Mouse (Mus musculus): ENCODE data around the gene Gprc5b.

Gene Gprc5b

DNA sequence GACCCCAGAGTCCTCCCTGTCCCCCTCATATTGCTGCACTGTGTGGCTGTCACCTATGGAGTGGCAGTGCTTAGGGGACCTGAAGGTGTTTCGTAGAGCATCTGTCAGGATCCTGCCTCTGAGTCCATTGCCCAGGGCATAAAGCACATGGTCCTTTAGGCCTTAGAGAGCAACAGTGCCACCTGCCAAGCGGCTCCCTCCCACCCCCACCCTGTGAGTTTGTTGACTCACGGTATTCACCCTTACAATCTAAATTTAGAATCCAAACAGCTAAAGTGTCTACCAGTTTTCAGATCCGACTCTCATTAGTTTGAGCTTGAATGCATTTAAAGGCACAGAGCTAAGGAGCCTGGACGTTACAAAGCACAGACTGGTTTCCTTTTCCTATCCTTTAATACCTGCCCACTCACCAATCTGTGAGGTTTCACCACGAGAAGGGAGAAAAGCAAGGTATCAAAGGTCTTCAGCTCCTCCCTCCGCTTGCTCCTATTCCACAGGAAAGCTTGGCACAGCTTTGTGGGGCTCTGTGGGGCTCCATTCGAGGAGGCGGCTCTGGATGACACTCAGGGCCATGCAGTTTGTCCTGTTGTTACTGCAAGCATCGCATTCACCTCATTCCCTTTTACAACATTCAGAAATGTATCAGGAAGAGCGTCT lies 41.3 kb downstream of the Gprc5b start:
- no peak for DNase-seq (ENCODE audit: low read depth in 2 of 2, low spot score in 2 of 2)

DNA sequence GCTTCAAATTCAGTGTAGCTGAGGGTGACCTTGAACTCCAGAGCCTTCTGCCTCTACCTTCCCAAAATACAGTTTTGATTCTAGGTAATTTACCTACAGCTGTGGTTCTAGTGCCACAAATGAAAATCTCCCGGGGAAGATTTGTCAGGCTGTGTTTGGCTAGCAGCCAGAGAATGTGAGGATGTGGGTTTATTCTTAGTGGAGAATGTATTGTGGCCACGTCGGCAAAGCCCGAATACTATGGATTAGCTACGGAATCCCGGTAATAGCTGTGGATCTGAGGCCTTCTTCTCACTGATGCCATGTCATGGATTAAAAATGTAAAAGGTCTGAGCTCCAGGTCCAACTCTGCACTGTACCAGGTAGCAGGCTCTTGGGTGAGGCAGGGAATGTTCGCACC lies 45.3 kb downstream of the Gprc5b start:
- DNase-seq (ENCODE audit: low read depth in 2 of 2, low spot score in 2 of 2), result no peak

DNA sequence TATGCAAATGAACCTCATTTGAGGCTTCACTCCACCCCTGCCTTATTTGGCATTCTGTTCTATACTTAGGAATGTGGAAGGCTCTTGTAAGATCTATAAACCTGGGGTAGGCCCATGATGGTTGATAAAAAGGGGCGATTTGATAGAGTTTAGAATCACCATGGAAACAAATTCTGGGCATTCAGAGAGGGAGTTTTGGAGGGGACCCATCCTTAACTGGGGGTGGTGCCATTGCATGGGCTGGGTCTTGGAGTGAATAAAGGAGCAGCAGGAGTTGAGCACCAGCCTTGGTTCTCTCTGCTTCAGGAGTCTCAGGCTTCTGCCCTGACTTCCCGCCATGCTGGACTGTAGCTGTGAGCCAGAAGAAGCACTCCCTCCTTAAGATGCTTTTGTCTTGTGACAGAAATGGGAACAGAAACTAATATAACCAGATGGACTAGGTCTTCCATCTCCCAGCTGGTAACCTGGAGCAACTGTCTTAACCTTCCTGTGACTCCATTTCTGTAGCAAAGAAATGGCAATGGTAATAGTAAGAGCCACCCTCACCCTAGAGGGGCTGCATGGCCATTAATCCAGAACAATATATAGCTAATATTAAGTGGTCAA lies 46.2 kb downstream of the Gprc5b start:
- no peak for DNase-seq (ENCODE audit: low read depth in 2 of 2, low spot score in 2 of 2)

DNA sequence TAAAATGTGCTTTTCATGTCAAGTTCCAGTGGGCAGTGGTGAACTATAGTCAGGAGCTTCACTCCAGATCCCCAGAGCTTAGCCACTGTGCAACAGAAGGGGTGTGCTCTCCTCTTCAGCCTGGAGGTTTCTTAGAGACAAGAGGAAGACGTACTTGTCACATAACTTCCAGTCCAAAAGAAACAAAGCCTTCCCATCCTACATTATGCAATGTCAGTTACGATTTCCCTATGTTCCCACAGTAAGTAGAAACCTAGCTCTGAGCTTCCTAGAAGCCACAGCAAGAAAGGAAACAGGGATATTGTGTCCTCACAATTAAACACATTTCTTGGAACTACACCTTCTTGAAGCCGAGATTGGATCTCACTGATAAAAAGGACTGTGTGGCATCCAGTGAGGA lies 47.8 kb downstream of the Gprc5b start:
- no peak for DNase-seq (ENCODE audit: low read depth in 2 of 2, low spot score in 2 of 2)

GRCm38 (mm10) chr7:118944884-118945283 lies 50.1 kb downstream of the Gprc5b start:
- DNase-seq (ENCODE audit: low read depth in 2 of 2, low spot score in 2 of 2), result no peak

DNA sequence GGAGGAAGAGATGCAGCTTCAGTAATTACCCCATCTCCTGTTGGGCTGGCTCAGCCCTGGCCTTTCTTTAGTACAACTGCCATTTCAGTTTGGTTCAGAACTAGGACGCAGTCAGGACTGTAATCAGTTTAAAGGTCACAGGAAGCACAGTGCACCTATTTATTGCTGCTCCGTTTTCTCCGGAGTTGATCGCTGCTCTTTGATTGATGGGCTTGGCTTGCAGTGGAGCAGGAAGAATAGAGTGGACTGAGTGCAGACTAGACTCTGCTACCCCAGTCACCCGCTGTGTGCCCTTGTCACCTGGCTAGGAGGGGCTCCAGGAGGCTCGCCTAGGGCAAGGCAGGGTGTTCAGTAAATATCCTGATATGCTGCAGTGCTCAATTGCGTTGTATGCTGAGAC lies 51.8 kb downstream of the Gprc5b start:
- DNase-seq (ENCODE audit: low read depth in 2 of 2, low spot score in 2 of 2), result no peak

DNA sequence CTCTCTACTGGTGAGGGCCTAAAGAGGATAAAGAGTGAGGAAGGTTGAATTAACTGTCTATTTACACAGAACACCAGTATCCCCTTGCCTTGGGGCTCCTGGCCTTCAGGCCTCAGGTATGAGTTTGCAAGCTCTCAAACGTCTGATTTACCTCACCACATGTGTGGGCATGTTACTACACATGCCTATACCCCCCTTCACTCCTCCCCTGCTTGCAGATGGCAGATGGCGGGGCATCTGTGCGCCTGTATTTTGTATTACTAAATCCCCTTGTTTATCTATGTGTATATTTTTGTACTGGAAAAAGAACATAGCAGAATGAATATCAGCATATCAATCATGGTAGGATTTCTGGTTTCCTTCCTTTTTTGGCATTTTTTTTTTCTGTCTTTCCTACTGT lies 52.7 kb downstream of the Gprc5b start:
- no peak for DNase-seq (ENCODE audit: low read depth in 2 of 2, low spot score in 2 of 2)

DNA sequence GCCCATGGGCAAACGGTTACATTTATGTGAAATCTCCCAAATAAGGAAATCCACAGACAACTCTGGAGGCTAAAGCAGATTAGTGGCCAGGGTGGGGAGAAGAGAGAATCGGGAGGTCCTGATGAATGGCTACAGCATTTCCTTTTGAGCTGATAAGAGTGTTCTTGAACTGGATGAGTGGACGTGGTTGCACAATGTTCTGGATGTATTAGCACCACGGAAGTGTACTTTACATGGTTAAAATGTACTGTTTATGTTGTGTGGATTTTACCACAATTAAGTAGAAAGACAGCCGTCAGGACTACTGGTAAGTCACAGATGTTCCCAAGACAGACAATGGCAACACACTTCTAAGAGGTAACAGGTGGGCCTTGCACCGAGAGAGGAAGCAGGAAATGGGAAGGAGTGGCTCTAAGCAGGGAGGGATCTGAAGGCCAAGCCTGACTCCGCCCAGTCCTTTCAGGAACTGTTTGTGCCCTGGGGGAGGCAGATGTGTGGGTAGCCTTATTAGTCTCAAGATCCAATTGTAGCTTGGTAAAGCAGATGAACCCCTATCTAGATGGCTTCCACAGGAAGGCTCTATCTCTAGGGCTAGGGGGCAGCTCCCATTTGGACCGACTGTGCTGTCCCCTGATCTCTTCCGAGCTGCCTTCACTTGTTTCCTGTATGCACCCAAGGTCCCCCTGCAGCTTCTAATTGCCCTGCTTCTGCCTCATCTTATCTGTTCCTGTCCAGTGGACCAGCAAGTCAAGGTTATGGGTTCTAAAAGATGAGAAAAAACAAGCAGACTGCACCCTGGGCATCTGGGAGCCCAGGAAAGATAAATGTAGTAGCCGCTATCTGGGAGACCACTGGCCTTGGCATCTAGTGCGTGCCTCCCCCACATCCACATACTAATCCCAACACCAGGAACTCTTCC lies 57.3 kb downstream of the Gprc5b start:
- no peak for DNase-seq (ENCODE audit: low read depth in 2 of 2, low spot score in 2 of 2)

GRCm38 (mm10) chr7:118936844-118937243 lies 58.2 kb downstream of the Gprc5b start:
- DNase-seq (ENCODE audit: low read depth in 2 of 2, low spot score in 2 of 2), result no peak

GRCm38 (mm10) chr7:118935306-118935705 lies 59.7 kb downstream of the Gprc5b start:
- DNase-seq (ENCODE audit: low read depth in 2 of 2, low spot score in 2 of 2), result no peak

- DNase-seq (ENCODE audit: low read depth in 2 of 2, low spot score in 2 of 2), result no peak
These were observed 63.3 kb downstream of the Gprc5b start for GRCm38 (mm10) chr7:118931502-118932395.

DNA sequence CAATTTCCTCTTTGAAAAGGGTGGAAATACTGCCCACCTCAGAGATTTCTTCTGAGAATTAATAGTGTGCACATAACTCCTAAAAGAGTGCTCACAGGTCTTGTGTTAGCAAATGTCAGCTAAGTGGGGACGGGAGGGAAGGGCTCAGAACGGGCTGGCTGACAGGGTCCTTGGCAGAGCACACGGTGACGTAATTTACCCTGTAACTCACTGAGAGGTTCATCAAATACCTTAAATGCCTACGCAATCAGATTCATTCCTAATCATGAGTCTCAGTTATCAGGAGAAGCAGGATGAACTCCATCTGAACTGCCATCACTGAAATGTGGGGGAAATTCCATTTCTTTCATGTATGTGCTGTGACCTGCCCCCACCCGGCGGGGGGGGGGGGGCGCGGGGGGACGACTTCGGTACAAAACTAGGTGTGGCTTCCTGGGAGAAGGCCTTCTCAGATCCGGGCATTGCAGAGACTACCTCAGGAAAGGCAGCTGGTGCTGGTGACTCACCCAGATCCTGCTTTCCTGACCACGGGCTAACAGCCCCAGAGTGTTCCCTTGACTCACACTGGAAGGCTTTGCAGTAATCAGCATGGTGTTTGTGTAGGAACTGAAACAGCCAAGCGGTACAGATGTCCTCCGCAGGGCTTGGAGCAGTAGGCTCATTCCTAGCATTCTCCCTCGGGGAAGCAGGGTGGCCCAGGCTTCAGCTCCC lies 65.3 kb downstream of the Gprc5b start:
- no peak for DNase-seq (ENCODE audit: low read depth in 2 of 2, low spot score in 2 of 2)

DNA sequence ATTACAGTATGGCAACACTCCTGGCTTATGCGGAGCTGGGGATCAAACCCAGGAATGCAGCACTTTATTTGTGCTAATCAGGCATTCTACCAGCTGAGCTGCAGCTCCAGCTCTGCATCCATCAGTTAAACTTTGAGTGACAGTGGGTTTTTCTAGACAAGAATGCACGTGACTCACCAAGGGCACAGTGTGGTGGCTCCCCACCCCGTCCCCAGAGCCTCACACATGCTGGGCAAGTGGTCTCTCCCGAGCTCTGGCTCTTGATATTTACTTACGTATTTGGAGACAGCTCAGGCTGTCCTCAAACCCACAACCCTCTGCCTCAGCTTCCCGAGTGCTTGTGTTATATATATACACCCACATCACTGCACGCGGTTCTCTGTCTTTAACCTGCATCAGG lies 66.1 kb downstream of the Gprc5b start:
- no peak for DNase-seq (ENCODE audit: low read depth in 2 of 2, low spot score in 2 of 2)

DNA sequence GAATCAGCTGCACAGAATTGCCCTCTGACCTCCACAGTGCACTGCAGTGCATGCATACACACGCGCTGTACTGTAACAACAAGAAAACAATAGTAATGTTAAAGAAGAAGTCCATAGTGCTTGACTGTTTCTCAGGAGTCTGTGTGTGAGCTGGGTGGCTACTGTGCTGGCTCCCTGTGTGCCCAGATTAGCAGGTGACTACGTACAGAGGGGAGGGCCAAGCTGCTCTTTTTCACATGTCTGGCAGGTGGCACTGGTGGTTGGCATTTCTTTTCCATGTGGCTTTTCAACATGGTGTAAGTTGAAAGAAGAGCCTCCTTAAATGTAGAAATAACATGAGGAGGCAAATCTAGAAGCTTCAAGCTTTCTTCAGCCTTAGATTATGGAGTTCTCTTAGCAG lies 66.7 kb downstream of the Gprc5b start:
- no peak for DNase-seq (ENCODE audit: low read depth in 2 of 2, low spot score in 2 of 2)

DNA sequence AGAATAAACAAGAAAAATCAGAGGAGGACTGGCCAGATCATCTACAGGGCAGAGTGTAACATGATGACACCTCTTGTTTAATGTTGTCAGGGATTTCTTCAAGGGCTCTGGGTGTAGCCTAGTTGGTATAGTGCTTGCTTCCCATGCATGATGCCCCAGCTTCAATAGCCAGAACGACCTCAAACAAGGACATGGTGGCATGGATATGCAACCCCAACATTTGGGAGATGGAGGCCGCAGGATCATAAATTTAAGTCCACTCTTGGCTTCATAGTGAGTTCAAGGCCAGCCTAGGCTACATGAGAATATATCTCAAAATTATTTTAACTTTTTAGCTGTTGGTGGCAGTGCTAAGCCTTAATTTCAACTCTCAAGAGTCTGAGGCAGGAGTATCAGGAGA lies 67.7 kb downstream of the Gprc5b start:
- no peak for DNase-seq (ENCODE audit: low read depth in 2 of 2, low spot score in 2 of 2)

DNA sequence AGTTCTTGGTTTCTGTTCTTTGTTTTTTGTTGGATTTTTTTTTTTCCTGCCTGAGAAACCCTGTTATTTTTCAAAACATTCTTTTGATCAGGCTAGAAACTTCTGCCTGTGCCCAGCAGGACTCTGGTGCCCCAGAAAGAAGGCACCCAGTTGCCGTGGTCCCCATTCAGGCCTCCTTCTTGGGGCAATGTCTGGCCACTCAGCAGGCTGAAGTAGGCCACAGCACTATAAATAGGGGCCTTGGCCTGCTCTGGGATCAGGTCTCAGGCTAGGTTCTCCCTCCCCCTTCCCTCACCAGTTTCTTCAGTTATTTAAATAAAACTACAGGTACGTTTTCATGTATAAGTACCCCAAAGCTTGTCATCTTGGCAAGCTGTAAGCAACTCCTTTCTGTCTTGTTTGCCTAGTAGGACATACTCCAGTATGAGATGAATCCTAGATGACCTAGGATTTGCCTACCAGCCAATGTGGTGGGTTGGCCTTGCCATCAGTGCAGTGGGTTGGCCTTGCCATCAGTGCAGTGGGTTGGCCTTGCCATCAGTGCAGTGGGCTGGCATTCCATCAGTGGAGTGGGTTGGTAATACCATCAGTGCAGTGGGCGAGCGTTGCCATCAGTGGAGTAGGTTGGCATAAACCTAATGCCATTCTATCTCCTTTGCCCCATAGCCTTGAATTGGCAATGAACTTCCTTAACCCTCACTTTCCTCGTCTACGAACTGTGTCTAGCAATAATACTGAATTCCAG lies 68.3 kb downstream of the Gprc5b start:
- DNase-seq (ENCODE audit: low read depth in 2 of 2, low spot score in 2 of 2), result no peak

- DNase-seq (ENCODE audit: low read depth in 2 of 2, low spot score in 2 of 2), result no peak
These were observed 69.5 kb downstream of the Gprc5b start for GRCm38 (mm10) chr7:118925547-118925946.

DNA sequence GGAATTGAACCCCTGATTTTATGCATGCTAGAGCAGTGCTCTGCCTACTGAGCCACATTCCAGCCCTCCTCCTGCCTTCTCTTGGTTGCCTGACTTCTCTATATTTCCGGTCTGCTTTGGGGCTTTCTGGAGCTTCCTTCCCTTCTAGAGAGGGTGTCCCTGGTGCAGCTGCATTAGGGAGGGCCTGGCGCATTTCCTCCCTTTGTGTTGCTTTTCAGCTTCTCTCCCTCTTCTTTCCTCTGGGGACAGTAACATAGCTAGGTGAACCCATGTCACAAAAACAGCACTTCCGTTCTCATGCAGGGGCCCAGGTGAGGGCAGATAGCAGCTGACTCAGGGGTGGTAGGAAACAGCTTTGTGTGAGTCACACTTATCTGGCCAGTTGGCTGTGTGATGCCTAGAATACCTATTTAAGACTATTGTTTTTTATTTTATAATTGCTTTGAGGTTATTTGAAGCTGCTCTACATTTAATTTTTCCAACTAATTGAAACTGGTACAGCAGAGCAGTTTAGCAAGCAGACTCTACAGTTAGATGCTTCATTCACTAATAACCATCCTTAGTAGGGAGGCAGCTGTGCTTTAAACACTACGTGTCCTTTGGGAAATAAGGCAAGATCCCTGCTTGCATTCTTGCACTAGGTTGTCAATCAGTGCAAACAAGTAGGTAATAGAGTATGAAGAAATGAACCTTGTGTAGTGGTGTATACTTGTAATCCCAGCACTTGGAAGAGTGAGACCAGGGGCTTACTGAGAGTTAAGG lies 72.4 kb downstream of the Gprc5b start:
- no peak for DNase-seq (ENCODE audit: low read depth in 2 of 2, low spot score in 2 of 2)

Measured in CD8-positive naive resting alpha-beta T cell, adult 2 months (primary cell).